Mouse (Mus musculus) lung, adult 2 months (tissue): ENCODE measurements around the gene Fndc3b.

Experiments
- CTCF ChIP-seq: fragments of 200-500 bp; IDR thresholded peaks from 2 replicates; pipeline ENCODE4 v1.5.1; 2011; ENCODE audit warnings: mild to moderate bottlenecking, low read length, control low read depth; ENCODE audit not compliant: insufficient read depth
- POLR2A ChIP-seq: fragments of 200-500 bp; IDR thresholded peaks from 2 replicates; pipeline ENCODE4 v1.6.1; 2011; ENCODE audit warnings: low read depth, mild to moderate bottlenecking, control low read depth, low read length, borderline replicate concordance; ENCODE audit errors: extremely low read depth

DNA sequence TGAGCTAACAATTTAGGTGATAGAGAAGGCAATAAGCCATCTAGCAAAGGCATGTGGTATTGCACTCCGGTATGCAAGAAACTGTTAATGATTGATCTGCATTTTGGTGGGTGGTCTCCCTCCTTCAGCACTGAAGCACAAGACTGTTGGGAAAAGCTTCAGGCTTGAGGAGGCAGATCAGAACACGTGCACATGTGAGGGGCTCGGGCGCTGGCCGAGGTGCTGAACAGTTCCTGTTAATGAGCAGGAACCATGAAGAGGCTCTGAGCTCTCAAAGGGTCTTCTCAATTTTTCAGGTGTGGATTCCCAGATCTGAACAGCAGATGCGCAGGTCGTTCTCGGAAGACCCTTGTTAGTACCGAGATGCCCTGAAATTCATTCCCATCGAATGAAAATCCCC is 341.0 kb downstream of the Fndc3b start:
- TF ChIP-seq CTCF = no peak
- TF ChIP-seq POLR2A = no peak
